Mouse (Mus musculus): ENCODE measurements around the gene Golph3l.
"Not testable (repeated sequence)": the region's sequence is repeated elsewhere in the genome, so short reads cannot be mapped to it uniquely, and the experiment has no call there.

Golph3l gene

DNA sequence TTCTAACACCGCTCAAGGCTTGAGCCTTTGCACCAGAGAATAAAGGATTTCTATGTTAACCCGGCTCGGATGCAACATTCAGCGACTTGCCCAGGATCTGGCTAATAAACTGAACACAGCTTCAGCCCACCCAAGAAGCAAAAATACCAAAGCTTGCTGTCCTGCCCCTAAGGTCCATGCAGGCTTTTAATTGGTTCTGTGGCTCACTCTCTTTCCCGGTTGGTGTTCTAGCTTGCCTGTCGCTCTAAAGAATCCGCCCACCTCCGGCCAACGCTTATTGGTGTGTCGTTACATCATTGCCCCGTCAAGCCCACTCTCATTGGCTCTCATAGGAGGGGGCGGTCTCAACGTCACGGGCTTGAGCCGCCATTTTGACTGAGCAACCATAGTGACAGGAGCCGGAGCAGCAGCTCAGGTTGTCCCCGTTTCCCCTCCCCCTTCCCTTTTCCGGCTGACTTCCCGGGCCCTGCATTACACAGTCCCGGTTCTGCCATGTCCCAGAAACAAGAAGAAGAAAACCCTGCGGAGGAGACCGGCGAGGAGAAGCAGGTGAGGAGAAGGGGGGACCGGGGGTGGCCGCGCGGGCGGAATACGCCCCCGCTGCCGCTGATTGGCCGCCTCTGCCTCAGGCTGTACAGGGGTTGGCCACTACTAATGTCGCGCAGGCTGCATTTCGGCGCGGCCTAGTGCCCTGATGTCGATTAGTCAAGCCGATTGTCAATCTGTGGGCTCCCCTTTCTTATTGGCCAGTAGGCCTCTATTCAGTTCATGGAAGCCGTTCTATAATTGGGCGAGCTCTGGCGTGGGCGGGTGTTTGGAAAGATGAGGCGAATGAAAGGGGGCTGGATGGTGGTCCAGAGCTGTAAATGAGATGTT is 36.1 kb downstream of the Golph3l start, which contains the start of gene Ensa:
Gene Ensa (plus strand): TSS at position 366 of the 876 bp plus-strand sequence.
- DNase-seq (ENCODE audit: low spot score in 2 of 2) = peak; percentile 97 to 99

DNA sequence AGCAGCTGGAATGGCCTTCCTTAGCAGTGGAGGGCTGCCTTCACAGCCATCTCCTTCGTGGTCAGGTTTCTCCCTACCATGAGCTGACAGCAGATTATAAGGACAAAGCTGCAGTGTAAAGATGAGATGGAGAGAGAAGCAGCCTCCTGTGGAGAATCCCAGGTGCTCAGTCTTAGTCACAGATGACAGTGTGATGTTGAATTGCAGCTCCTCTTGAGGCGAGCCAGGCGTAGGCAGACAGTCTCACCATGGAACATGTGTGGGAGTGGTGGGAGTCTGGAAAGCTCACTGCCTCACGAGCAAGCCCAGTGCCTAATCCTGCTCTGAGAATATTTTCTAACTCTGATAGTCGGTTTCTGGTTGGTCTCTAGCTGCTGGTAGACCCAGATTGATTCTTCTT is 39.0 kb downstream of the Golph3l start:
- peak; percentile 53 to 61 for DNase-seq (ENCODE audit: low spot score in 2 of 2)

GRCm38 (mm10) chr3:95629755-95630154 is 41.0 kb downstream of the Golph3l start:
- peak; percentile 33 to 51 for DNase-seq (ENCODE audit: low spot score in 2 of 2)

GRCm38 (mm10) chr3:95630856-95631255 is 42.1 kb downstream of the Golph3l start:
- no peak for DNase-seq (ENCODE audit: low spot score in 2 of 2)

DNA sequence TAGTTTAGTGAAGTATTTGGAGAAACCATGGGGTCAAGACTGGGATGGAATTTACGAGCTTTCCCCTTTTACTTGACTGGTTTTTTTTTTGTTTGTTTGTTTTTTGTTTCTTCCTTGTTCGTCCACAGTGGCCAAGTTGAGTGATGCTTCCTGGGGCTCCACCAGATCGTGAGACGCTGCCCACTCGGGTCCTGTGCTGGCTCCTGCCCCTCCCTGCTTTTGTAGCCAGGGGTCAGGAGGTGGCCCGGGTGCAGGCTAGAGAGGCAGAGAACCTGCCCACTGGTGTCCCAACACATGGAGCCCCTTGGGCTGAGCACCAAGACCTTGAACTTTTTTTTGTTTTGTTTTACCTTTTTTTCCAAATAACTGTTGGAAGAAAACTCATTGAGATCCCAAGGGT is 42.6 kb downstream of the Golph3l start:
- no peak for DNase-seq (ENCODE audit: low spot score in 2 of 2)

GRCm38 (mm10) chr3:95632648-95633588 is 44.2 kb downstream of the Golph3l start:
- DNase-seq (ENCODE audit: low spot score in 2 of 2) = no peak

DNA sequence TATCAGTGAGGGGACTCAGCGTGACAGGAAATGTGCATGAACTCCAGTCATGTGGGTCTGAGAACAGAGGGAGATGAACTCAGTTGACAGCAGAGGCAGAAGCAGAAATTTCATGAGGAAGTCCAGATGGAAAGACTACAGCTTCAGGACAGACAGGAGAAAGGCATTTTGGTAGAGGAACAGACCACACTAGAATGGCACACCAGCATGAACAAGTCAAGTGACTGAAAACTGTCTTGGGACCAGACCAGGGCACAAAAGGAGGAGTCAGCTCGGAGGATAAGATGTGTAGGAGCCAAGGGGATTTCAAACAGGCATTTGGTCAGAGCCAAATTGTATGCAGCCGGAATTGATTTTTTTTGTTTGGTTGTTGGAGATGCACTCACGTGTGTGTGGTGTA is 46.9 kb downstream of the Golph3l start:
- no peak for DNase-seq (ENCODE audit: low spot score in 2 of 2)

- DNase-seq (ENCODE audit: low spot score in 2 of 2) = no peak
Observed at GRCm38 (mm10) chr3:95636072-95636471, 47.3 kb downstream of the Golph3l start.

- DNase-seq (ENCODE audit: low spot score in 2 of 2) = no peak
Observed at GRCm38 (mm10) chr3:95639694-95640093, 51.0 kb downstream of the Golph3l start.

- DNase-seq (ENCODE audit: low spot score in 2 of 2) = no peak
Observed at GRCm38 (mm10) chr3:95643097-95643496, 54.4 kb downstream of the Golph3l start.

DNA sequence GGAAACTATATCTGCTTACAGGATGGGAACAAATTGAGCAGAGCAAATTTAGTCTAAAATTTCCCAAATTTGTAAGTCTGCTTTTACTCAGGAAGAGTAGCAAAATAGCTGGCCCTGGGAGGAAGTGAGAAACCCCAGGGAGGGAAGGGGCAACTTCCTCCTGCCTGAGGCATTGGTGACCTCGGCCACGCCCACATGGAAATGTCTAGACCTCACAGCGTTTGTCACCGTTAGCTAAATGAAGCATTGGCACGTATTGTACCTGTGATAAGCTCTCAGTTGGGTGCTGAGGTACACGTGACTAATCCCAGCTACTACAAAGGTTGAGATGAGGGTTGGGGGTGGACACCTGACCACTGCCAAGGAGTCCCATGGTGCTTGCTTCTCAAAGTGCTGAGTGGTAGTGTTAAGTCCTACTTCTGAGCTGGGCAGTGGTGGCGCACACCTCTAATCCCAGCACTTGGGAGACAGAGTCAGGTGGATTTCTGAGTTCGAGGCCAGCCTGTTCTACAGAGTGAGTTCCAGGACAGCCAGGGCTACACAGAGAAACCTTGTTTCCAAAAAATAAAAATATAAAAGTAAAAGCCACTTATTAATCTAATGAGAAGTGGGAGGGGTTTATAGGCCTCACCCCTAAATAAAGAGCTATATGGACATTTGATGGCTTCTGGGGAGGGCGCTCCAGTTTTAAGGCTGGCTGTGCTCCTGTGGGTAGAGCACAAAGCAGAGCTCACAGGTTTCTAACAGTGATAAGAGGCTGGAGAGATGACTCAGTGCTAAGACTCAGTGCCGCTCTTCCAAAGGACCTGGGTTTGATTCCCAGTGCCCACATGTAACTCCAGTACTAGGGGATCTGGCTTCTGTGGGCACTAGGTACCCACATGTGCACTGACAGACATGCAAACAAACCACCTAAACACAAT is 56.8 kb downstream of the Golph3l start:
- no peak for DNase-seq (ENCODE audit: low spot score in 2 of 2)

GRCm38 (mm10) chr3:95648016-95648415 is 59.3 kb downstream of the Golph3l start:
- no peak for DNase-seq (ENCODE audit: low spot score in 2 of 2)

GRCm38 (mm10) chr3:95650276-95651032 is 61.7 kb downstream of the Golph3l start:
- DNase-seq (ENCODE audit: low spot score in 2 of 2) = no peak

GRCm38 (mm10) chr3:95651033-95651373 is 62.3 kb downstream of the Golph3l start:
- no peak for DNase-seq (ENCODE audit: low spot score in 2 of 2)

GRCm38 (mm10) chr3:95651391-95652203 is 62.9 kb downstream of the Golph3l start:
- no peak for DNase-seq (ENCODE audit: low spot score in 2 of 2)

DNA sequence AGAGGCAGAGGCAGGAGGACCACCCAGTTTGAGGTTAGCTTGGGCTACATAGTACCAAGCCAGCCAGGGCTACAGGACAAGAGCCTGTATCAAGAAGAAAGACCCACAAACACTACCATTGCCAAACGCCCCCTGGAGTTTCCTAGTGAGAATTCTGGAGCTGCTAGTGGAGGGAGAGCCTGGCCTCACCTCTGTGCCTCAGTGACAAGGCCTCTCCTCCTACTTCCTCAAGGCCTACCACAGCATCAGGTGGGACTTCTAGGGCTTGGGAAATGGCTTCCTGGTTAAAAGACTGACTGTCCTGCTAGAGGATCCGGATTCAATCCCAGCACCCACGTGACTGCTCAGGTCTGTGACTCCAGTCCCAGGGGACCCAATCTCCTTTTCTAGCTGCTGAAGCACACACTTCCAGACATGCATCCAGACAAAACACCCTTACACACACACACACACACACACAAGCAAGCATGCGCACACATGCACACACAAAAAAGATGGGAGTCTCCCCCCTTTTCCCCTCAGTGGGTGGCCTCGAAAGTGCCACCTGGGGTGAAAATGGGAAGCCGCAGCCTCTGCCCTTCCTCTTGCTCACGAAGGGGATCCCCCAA is 63.6 kb downstream of the Golph3l start:
- no peak for DNase-seq (ENCODE audit: low spot score in 2 of 2)

- no peak for DNase-seq (ENCODE audit: low spot score in 2 of 2)
Observed at GRCm38 (mm10) chr3:95652871-95653270, 64.1 kb downstream of the Golph3l start.

- DNase-seq (ENCODE audit: low spot score in 2 of 2) = no peak
Observed at GRCm38 (mm10) chr3:95653473-95654034, 64.8 kb downstream of the Golph3l start.

DNA sequence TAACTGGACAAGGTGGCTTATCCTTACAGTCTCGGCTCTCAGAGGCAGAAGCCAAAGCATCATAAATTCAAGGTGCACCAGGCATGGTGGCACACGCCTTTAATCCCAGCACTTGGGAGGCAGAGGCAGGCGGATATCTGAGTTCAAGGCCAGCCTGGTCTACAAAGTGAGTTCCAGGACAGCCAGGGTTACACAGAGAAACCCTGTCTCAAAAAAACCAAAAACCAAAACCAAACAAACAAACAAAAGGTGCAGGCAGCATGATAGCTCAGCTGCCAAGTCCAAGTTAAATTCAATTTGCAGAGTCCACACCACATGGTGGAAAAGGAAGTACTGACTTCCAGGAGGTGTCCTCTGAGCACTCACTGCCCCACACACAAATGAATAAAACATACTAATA is 65.6 kb downstream of the Golph3l start:
- not testable (repeated sequence) for DNase-seq (ENCODE audit: low spot score in 2 of 2)
